Mouse (Mus musculus): ENCODE measurements around the gene Pax6. TPM values are rescaled to one million over a fixed set of nuclear protein-coding genes. Genes with fewer than 3 reads are reported as not detected.

The Pax6 gene
- polyA plus RNA-seq, 1 experiment from 2014 or later, result 24.7 TPM

- Histone ChIP-seq H3K27me3 (ENCODE audit: insufficient read depth, poor library complexity, severe bottlenecking) (no peaks in the 10 kb centered on the region), H3K27ac (no peak overlapping the region), H3K4me3 (no peak overlapping the region), H3K36me3 (no peaks in the 10 kb centered on the region), H3K9me3 (no peaks in the 10 kb centered on the region), H3K4me1 (replicated peaks) (no peaks in the 10 kb centered on the region)
- 94% methylated on average over 3 of the region's 3 CpGs for WGBS
- no peak for DNase-seq (ENCODE audit: low spot score)
Observed at GRCm38 (mm10) chr2:105730704-105731103, 62.0 kb downstream of the Pax6 start.

- Histone ChIP-seq H3K9me3 (no peaks in the 10 kb centered on the region), H3K27me3 (ENCODE audit: insufficient read depth, poor library complexity, severe bottlenecking) (no peaks in the 10 kb centered on the region), H3K4me1 (replicated peaks) (no peaks in the 10 kb centered on the region), H3K36me3 (no peaks in the 10 kb centered on the region), H3K27ac (no peak overlapping the region), H3K4me3 (no peak overlapping the region)
- no peak for DNase-seq (ENCODE audit: low spot score)
Observed at GRCm38 (mm10) chr2:105736166-105736565, 67.5 kb downstream of the Pax6 start.

DNA sequence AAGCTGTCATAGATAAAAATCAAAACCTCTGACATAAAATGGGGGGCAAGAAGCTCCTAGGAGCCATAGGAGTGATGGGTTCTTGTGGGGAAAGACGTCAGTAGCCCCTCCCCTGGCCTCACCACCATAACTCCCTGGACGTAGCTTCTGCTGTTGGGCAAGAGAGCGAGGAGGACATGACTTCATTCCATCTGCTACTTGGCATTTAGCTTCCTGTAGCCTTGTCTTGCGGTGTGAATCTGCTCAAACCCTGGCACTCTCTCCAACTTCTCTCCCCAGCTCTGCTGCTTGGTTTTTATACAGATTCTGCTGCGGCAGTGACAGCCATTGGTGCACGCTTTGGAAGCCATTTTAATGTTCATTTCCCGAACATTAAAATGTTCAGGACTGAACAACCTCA, 78.2 kb downstream of the Pax6 start:
- H3K36me3 ChIP-seq, result no peaks in the 10 kb centered on the region
- no peaks in the 10 kb centered on the region for H3K4me1 ChIP-seq (replicated peaks)
- WGBS, result 90% methylated on average over 7 of the region's 7 CpGs
- DNase-seq (ENCODE audit: low spot score), result no peak
- no peaks in the 10 kb centered on the region for H3K27me3 ChIP-seq (ENCODE audit: insufficient read depth, poor library complexity, severe bottlenecking)
- no peak overlapping the region for H3K4me3 ChIP-seq
- no peak overlapping the region for H3K27ac ChIP-seq
- H3K9me3 ChIP-seq, result no peaks in the 10 kb centered on the region

Other genes with a start within 250 kb of the Pax6 start
- 49.8 and 55.2 TPM in 2 replicates for gene Elp4, start 235.7 kb downstream of the Pax6 start, polyA plus RNA-seq (2016; fragmentation: Nextera tagmentation; extraction: Ambion mirVana)
- gene Immp1l, start 235.7 kb downstream of the Pax6 start, polyA plus RNA-seq (2016; fragmentation: Nextera tagmentation; extraction: Ambion mirVana), result 125 and 131 TPM in 2 replicates